Mouse (Mus musculus) kidney, embryonic 14.5 days (tissue): ENCODE results near the gene Rbmx. TPM values are rescaled to one million over a fixed set of nuclear protein-coding genes. Genes with fewer than 3 reads are reported as not detected.

ENCODE experiments used
- ATAC-seq: fragments of 200-750 bp; cut with Nextera tagmentation; 2 replicates; pipeline ENCODE4 v1.8.0; 2017; ENCODE audit warnings: moderate number of reproducible peaks, mild to moderate bottlenecking, moderate TSS enrichment, moderate library complexity; ENCODE audit not compliant: low FRiP score, low TSS enrichment
- H3K27ac ChIP-seq: fragments of 300-500 bp; sonication (generic); 2 replicates; pipeline ENCODE4 v1.5.1; 2014; ENCODE audit warnings: low read depth, mild to moderate bottlenecking, low read length, moderate library complexity, mixed read lengths
- H3K27me3 ChIP-seq: fragments of 300-500 bp; sonication (generic); 2 replicates; pipeline ENCODE4 v1.6.1; 2014; ENCODE audit warnings: mild to moderate bottlenecking, low read length; ENCODE audit not compliant: control insufficient read depth, insufficient read depth
- H3K36me3 ChIP-seq: fragments of 300-500 bp; sonication (generic); 2 replicates; pipeline ENCODE4 v1.6.1; 2014; ENCODE audit warnings: low read length, mixed read lengths; ENCODE audit not compliant: control insufficient read depth, insufficient read depth
- H3K4me1 ChIP-seq: fragments of 300-500 bp; sonication (generic); 2 replicates; pipeline ENCODE4 v1.6.1; 2014; ENCODE audit warnings: low read length, mixed read lengths; ENCODE audit not compliant: control insufficient read depth, insufficient read depth
- H3K4me2 ChIP-seq: fragments of 300-500 bp; sonication (generic); replicated peaks from 2 replicates; pipeline ENCODE4 v1.6.1; 2014; ENCODE audit warnings: low read depth, mild to moderate bottlenecking, low read length
- H3K4me3 ChIP-seq: fragments of 300-500 bp; sonication (generic); 2 replicates; pipeline ENCODE4 v1.5.1; 2014; ENCODE audit warnings: mild to moderate bottlenecking, low read length
- H3K9ac ChIP-seq: fragments of 300-500 bp; sonication (generic); 2 replicates; pipeline ENCODE4 v1.6.1; 2014; ENCODE audit warnings: low read depth, mild to moderate bottlenecking, low read length, moderate library complexity
- H3K9me3 ChIP-seq: fragments of 300-500 bp; sonication (generic); 2 replicates; pipeline ENCODE4 v1.6.1; 2016; ENCODE audit warnings: low read length; ENCODE audit not compliant: control insufficient read depth
- WGBS: fragments of 180-500 bp; shearing (Covaris S2); extraction: QIAGEN DNeasy Blood & Tissue Kit; methylation state at CpG from one replicate; pipeline ENCODE4 v1.1.7; 2014; 5-methylcytosine and 5-hydroxymethylcytosine counted together
- polyA plus RNA-seq: library from polyadenylated mRNA; unstranded; fragments of >200 nt; fragmentation: Nextera tagmentation; extraction: Ambion mirVana; gene quantifications from 2 replicates; pipeline ENCODE4 v1.2.1, GENCODE M21; 2014

Gene Rbmx
- polyA plus RNA-seq: 115 and 169 TPM in 2 replicates

GRCm38 (mm10) chrX:57392367-57393246 lies at the start of gene Rbmx:
Rbmx (minus strand) TSS chrX:57393036.
- 27% methylated on average over 50 of the region's 50 CpGs for WGBS

GRCm38 (mm10) chrX:57433897-57434296 lies 41.1 kb upstream of the Rbmx start:
- Histone ChIP-seq H3K4me1 (no peaks in the 10 kb centered on the region), H3K27me3 (no peaks in the 10 kb centered on the region), H3K27ac (no peak overlapping the region), H3K4me2 (no peak overlapping the region), H3K36me3 (no peaks in the 10 kb centered on the region), H3K4me3 (no peak overlapping the region), H3K9ac (no peak overlapping the region), H3K9me3 (no peaks in the 10 kb centered on the region)
- 94% methylated on average over 2 of the region's 2 CpGs for WGBS
- no peak for ATAC-seq

More at GRCm38 (mm10) chrX:57392367-57393246, at the start of gene Rbmx:
- Histone ChIP-seq H3K27me3 (no peaks in the 10 kb centered on the region), H3K4me3 (peak within 1 kb of the TSS; percentile 61), H3K4me1 (no peaks in the 10 kb centered on the region), H3K9me3 (no peaks in the 10 kb centered on the region), H3K36me3 (peaks cover 21% of the 10 kb centered on the region; the same call in 1 of the 2 replicates), H3K27ac (peak within 1 kb of the TSS; percentile 92), H3K9ac (peak within 1 kb of the TSS; percentile 74), H3K4me2 (peak within 1 kb of the TSS; percentile 41)
- ATAC-seq: peak; percentile 97

GRCm38 (mm10) chrX:57431610-57432009 lies 38.8 kb upstream of the Rbmx start:
- WGBS: 9% methylated on average over 2 of the region's 2 CpGs
- Histone ChIP-seq H3K9me3 (no peaks in the 10 kb centered on the region), H3K4me1 (no peaks in the 10 kb centered on the region), H3K9ac (no peak overlapping the region), H3K27ac (no peak overlapping the region), H3K4me2 (no peak overlapping the region), H3K4me3 (no peak overlapping the region), H3K27me3 (no peaks in the 10 kb centered on the region), H3K36me3 (no peaks in the 10 kb centered on the region)
- ATAC-seq: no peak

DNA sequence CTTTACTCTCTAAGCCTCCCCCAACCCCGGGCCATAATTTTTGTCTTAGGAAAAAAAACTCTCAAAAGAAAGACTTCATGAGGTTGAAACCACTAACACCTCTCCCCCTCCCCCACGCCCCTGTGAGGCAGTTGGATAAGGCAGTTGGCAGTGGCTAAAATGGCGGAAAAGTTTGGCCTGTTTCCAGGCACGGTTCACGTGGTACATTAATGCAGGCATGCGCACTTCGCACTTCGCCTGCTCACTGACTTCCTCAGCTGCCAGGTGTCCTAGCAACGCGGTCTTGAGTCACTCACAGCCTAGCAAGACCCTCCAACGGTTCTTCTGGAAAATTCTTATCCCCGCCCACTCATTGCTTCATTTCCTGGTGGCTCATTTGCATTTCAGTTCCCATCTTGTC lies 15.9 kb upstream of the Rbmx start, which contains the start of gene Gm364:
TSS of gene Gm364 (plus strand) at position 386 of the 400 bp plus-strand sequence.
- no peak within 1 kb of the TSS for H3K4me2 ChIP-seq
- no peak within 1 kb of the TSS for H3K9ac ChIP-seq
- H3K27ac ChIP-seq: no peak within 1 kb of the TSS
- WGBS: 85% methylated on average over 12 of the region's 12 CpGs
- H3K27me3 ChIP-seq: no peaks in the 10 kb centered on the region
- no peak for ATAC-seq
- no peaks in the 10 kb centered on the region for H3K9me3 ChIP-seq
- no peaks in the 10 kb centered on the region for H3K36me3 ChIP-seq
- H3K4me1 ChIP-seq: no peaks in the 10 kb centered on the region
- no peak within 1 kb of the TSS for H3K4me3 ChIP-seq

- Histone ChIP-seq H3K36me3 (no peaks in the 10 kb centered on the region), H3K4me3 (no peak overlapping the region), H3K9me3 (no peaks in the 10 kb centered on the region), H3K27me3 (no peaks in the 10 kb centered on the region), H3K9ac (no peak overlapping the region), H3K4me2 (no peak overlapping the region), H3K27ac (no peak overlapping the region), H3K4me1 (no peaks in the 10 kb centered on the region)
- no peak for ATAC-seq
These were observed 10.8 kb upstream of the Rbmx start for GRCm38 (mm10) chrX:57403651-57404050.

DNA sequence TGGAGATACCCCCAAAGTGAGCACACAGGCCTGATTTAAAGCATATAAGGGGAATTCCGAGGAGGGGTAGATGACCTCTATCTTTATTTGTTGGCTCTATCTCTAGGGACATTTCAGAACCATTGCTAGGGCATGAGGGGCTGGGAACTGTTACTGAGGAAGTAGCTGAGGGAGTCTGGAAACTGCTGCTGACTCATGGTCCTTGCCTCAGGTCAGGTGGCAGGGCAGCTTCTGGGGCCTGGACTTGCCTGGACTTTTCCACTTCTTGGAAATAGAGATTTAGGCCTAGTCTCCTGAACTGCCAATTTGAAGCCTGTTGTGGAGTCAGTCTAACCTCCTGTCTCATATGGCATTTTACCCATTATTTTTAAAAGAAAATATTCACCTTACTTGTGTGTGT lies 8.6 kb upstream of the Rbmx start:
- H3K27ac ChIP-seq: no peak overlapping the region
- 87% methylated on average over 1 of the region's 1 CpGs for WGBS

GRCm38 (mm10) chrX:57393412-57393811 lies 576 bp upstream of the Rbmx start:
- ATAC-seq: no peak; the same call in 1 of the 2 replicates
- no peaks in the 10 kb centered on the region for H3K27me3 ChIP-seq
- H3K36me3 ChIP-seq: peaks cover 16% of the 10 kb centered on the region; the same call in 1 of the 2 replicates
- H3K9ac ChIP-seq: 0 out of 2 replicates have a peak overlapping the region, but pooled peaks have one; percentile 18
- WGBS: 36% methylated on average over 7 of the region's 7 CpGs
- peak overlapping the region; percentile 36 for H3K4me2 ChIP-seq
- H3K4me1 ChIP-seq: no peaks in the 10 kb centered on the region
- H3K4me3 ChIP-seq: peak overlapping the region; percentile 61; the same call in 1 of the 2 replicates
- H3K9me3 ChIP-seq: no peaks in the 10 kb centered on the region
- no peak overlapping the region for H3K27ac ChIP-seq

More for the DNA sequence above, 8.6 kb upstream of the Rbmx start:
- H3K9me3 ChIP-seq: no peaks in the 10 kb centered on the region
- no peak overlapping the region for H3K9ac ChIP-seq
- H3K4me2 ChIP-seq: no peak overlapping the region
- no peak overlapping the region for H3K4me3 ChIP-seq
- ATAC-seq: no peak
- no peaks in the 10 kb centered on the region for H3K4me1 ChIP-seq
- no peaks in the 10 kb centered on the region for H3K27me3 ChIP-seq
- no peaks in the 10 kb centered on the region for H3K36me3 ChIP-seq

DNA sequence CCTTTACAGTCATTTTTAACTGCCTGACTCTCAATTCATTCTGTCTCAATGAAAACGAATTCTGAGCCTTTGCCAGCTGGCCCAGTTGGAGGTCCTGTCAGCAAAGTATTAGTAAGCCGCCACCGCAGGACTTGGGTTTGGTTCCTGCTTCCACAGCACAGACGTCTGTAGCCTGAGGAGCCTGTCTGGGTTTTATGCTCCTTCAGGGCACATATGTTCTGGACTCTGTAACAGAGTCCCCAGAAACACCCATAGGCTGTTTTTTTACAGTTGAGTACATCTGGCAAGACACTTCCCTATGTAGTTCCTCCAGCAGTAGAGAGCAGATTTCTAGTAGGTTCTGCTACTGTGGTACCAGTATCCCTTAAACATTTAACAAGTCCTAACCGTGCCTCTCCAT lies 11.9 kb downstream of the Rbmx start:
- Histone ChIP-seq H3K27ac (no peak overlapping the region), H3K27me3 (no peaks in the 10 kb centered on the region), H3K4me2 (no peak overlapping the region), H3K9ac (no peak overlapping the region), H3K4me1 (no peaks in the 10 kb centered on the region), H3K9me3 (no peaks in the 10 kb centered on the region), H3K4me3 (no peak overlapping the region), H3K36me3 (peaks cover 33% of the 10 kb centered on the region; the same call in 1 of the 2 replicates)
- ATAC-seq: no peak
- 84% methylated on average over 5 of the region's 5 CpGs for WGBS

DNA sequence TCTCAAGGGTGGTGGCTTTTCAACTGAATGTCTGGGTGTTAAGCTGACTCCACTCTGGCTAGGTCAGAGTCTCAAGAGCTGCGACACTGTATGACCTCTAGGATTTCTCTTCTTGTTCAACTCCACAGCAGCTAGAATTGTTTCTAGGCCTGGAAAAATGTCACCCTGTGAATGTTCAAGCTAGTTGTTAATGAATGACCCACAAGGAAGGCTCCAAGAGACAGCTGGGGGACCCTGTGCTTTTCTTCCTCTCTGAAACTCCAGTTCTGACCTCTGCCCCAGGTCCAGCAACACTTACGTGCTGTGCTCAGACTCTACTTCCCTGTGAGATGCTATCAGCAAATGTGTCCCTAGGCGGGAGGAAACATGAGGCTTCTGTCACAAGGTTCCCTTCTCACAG lies 14.3 kb downstream of the Rbmx start:
- no peaks in the 10 kb centered on the region for H3K9me3 ChIP-seq
- no peak overlapping the region for H3K27ac ChIP-seq
- no peak overlapping the region for H3K4me3 ChIP-seq
- H3K27me3 ChIP-seq: no peaks in the 10 kb centered on the region
- H3K9ac ChIP-seq: no peak overlapping the region
- peaks cover 14% of the 10 kb centered on the region; the same call in 1 of the 2 replicates for H3K36me3 ChIP-seq
- H3K4me2 ChIP-seq: no peak overlapping the region
- no peaks in the 10 kb centered on the region for H3K4me1 ChIP-seq
- WGBS: 76% methylated on average over 3 of the region's 3 CpGs
- ATAC-seq: no peak
